Mouse (Mus musculus) urinary bladder, adult 18-20 months (tissue): ENCODE results near the gene Rora.

Source experiments
- DNase-seq, 2 experiments: peaks; one replicate each; pipeline ENCODE4 v3.0.0; 2022; ENCODE audit warnings: low spot score in 2 of 2, mixed read lengths in 2 of 2

Rora gene

GRCm38 (mm10) chr9:68653211-68654038, at the start of gene Rora:
Gene Rora, plus strand, starts transcription at chr9:68653786.
- peak; percentile 29 to 72 for DNase-seq

GRCm38 (mm10) chr9:68614006-68614405, 39.6 kb upstream of the Rora start:
- no peak for DNase-seq

- no peak for DNase-seq
Measured at GRCm38 (mm10) chr9:68617116-68617515, 36.5 kb upstream of the Rora start.

- DNase-seq: no peak
Measured at GRCm38 (mm10) chr9:68620036-68620435, 33.5 kb upstream of the Rora start.

- DNase-seq: no peak
Measured at GRCm38 (mm10) chr9:68620441-68620840, 33.1 kb upstream of the Rora start.

- no peak for DNase-seq
Measured at GRCm38 (mm10) chr9:68624981-68625380, 28.6 kb upstream of the Rora start.

GRCm38 (mm10) chr9:68637301-68637700, 16.3 kb upstream of the Rora start:
- no peak for DNase-seq

DNA sequence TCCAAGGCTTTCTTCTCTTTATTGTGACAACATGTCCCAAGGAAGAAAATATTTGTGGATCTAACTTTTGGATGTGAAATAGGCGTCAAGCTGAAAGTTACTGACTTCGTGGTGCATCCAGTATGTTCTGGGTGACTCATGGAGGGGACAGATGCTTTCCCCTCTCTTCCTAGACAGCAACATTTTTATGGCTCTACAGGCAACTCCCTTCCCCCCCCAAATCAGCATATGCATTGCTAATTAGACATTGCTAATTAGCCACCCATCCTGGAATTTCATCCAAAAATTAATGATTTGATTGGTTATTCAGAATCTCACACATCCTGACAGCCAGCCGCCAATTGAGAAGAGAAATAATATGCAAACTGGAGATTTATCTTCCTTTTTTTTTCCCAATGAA, 12.5 kb upstream of the Rora start:
- DNase-seq: no peak

GRCm38 (mm10) chr9:68648061-68648460, 5.5 kb upstream of the Rora start:
- no peak for DNase-seq

GRCm38 (mm10) chr9:68654039-68654332, 400 bp downstream of the Rora start:
- no peak for DNase-seq

GRCm38 (mm10) chr9:68654333-68655017, 889 bp downstream of the Rora start:
- peak; percentile 2 to 22 for DNase-seq

- DNase-seq: peak; percentile 13 to 46
Measured at GRCm38 (mm10) chr9:68655018-68656005, 1.7 kb downstream of the Rora start.

GRCm38 (mm10) chr9:68656076-68656795, 2.6 kb downstream of the Rora start:
- DNase-seq: no peak

DNA sequence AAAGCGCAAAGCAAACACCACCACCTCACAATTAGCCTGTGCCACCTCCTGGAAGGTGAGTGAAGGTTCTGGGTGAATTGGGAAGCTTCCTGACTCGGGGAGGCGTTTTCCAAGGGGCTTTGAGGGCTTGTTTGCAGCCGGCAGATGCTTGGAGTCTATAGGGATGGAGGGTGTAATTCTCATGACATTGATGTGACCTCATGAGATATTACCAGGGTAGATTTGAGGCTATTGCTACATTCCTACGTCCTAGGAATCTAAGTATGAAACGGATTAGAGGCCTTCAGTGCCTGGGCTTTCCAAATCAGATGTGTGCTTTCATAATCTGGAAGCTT, 3.2 kb downstream of the Rora start:
- DNase-seq: no peak

DNA sequence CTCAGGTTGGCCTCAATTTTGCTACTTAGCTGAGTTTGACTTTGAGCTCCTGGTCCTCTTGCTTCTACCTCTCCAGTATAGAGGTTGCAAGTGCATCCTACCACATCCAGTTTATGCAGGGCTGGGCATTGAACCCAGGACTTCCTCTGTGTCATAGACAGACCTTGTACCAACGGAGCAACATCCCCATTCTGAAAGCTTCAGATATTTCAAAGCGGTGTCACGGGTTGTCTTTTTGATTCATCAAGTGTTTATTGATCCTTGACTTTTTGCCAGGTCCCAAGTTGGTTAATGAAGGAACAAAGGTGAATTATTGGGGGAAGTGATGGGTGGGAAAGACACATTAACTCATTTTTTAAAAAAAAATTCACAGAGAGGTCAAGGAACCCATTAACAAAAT, 17.1 kb downstream of the Rora start:
- DNase-seq: no peak

GRCm38 (mm10) chr9:68672459-68672858, 18.9 kb downstream of the Rora start:
- DNase-seq: no peak

DNA sequence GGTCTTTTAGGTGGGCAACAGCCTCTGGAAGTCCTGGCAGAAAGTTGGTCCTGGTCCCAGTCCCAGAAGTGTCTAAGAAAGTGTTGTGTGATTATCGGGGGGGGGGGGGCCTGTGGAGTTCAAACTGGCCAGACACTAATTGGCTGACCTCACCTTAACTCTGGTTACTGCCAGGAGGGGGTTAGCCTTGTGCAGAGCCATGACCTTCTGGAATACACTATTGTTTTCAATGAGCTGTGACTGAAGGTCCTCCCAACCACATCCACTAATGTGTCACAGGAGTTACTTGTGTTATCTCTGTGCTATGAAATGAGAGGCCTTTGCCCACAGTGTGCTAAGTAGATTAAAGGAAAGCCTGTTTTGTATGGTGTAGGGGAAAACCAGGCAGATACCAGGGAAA, 19.6 kb downstream of the Rora start:
- DNase-seq: no peak

DNA sequence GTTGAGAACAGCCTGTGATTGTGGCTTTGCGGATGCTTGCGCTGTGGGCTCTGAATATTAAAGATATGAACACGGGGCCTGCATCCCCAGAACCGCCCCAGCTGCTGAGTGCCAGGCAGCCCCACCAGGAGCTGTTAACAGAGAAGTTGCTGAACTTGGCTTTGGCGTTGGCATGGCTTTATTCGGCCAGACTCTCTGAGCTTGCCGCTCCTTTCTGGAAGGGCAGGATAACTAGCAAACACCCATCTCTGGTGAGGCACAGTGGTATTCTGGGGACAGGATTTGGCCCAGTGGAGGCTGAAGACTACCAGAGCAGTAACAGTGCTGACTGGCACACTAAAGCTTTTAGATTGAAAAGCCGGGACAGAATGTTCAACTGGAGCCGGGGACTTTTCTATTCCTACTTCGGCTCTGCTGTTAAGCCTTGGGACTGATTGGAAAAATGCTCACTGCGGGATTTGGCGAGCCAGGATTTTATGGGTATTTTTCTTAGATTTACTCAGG, 26.3 kb downstream of the Rora start:
- no peak for DNase-seq

GRCm38 (mm10) chr9:68683938-68684337, 30.4 kb downstream of the Rora start:
- DNase-seq: no peak

GRCm38 (mm10) chr9:68685562-68685961, 32.0 kb downstream of the Rora start:
- DNase-seq: no peak

GRCm38 (mm10) chr9:68687251-68687874, 33.8 kb downstream of the Rora start:
- no peak for DNase-seq
